Mouse (Mus musculus) heart, embryonic 14.5 days (tissue): ENCODE results near the gene Xylt1. TPM values are rescaled to one million over a fixed set of nuclear protein-coding genes. Genes with fewer than 3 reads are reported as not detected.

ENCODE experiments used
- ATAC-seq: fragments of 200-750 bp; cut with Nextera tagmentation; 2 replicates; pipeline ENCODE4 v1.8.0; 2017; ENCODE audit warnings: low read depth, moderate TSS enrichment; ENCODE audit not compliant: insufficient number of reproducible peaks, insufficient read depth, low FRiP score
- H3K27ac ChIP-seq, 2 experiments: fragments of 200-500 bp in 1 of 2; fragments of 300-500 bp in 1 of 2; sonication (generic) in 1 of 2; replicated peaks in 1 of 2; 2 replicates each; pipeline ENCODE4 v1.5.1; 2012 to 2014; ENCODE audit warnings: low read depth in 2 of 2, low read length in 2 of 2, control low read depth in 1 of 2, mild to moderate bottlenecking in 1 of 2, mixed read lengths in 1 of 2; ENCODE audit not compliant: control insufficient read depth in 1 of 2, insufficient read depth in 1 of 2
- H3K27me3 ChIP-seq: fragments of 300-500 bp; sonication (generic); 2 replicates; pipeline ENCODE4 v1.6.1; 2014; ENCODE audit warnings: mild to moderate bottlenecking, low read length, control low read depth; ENCODE audit not compliant: control insufficient read depth, insufficient read depth
- H3K36me3 ChIP-seq: fragments of 300-500 bp; sonication (generic); 2 replicates; pipeline ENCODE4 v1.6.1; 2014; ENCODE audit warnings: mild to moderate bottlenecking, control low read depth, low read length, mixed read lengths; ENCODE audit not compliant: control insufficient read depth, insufficient read depth
- H3K4me1 ChIP-seq, 2 experiments: fragments of 200-500 bp in 1 of 2; fragments of 300-500 bp in 1 of 2; sonication (generic) in 1 of 2; 2 replicates each; pipeline ENCODE4 v1.6.1; 2012 to 2014; ENCODE audit warnings: low read length in 2 of 2, control low read depth in 1 of 2, mixed read lengths in 1 of 2; ENCODE audit not compliant: control insufficient read depth in 2 of 2, insufficient read depth in 2 of 2
- H3K4me2 ChIP-seq: fragments of 300-500 bp; sonication (generic); 2 replicates; pipeline ENCODE4 v1.6.1; 2014; ENCODE audit warnings: mild to moderate bottlenecking, low read length
- H3K4me3 ChIP-seq, 2 experiments: fragments of 200-500 bp in 1 of 2; fragments of 300-500 bp in 1 of 2; sonication (generic) in 1 of 2; 2 replicates each; pipeline ENCODE4 v1.5.1; 2012 to 2014; ENCODE audit warnings: low read length in 2 of 2, mild to moderate bottlenecking in 2 of 2, control low read depth in 1 of 2, low read depth in 1 of 2, moderate library complexity in 1 of 2; ENCODE audit not compliant: control insufficient read depth in 1 of 2, insufficient read depth in 1 of 2
- H3K9ac ChIP-seq: fragments of 300-500 bp; sonication (generic); 2 replicates; pipeline ENCODE4 v1.6.1; 2014; ENCODE audit warnings: mild to moderate bottlenecking, low read length
- H3K9me3 ChIP-seq: fragments of 300-500 bp; sonication (generic); 2 replicates; pipeline ENCODE4 v1.6.1; 2016; ENCODE audit warnings: low read length, control low read depth; ENCODE audit not compliant: control insufficient read depth
- WGBS: fragments of 180-500 bp; shearing (Covaris S2); extraction: QIAGEN DNeasy Blood & Tissue Kit; methylation state at CpG from one replicate; pipeline ENCODE4 v1.1.7; 2014; 5-methylcytosine and 5-hydroxymethylcytosine counted together
- polyA plus RNA-seq: library from polyadenylated mRNA; unstranded; fragments of >200 nt; fragmentation: Nextera tagmentation; extraction: Ambion mirVana; gene quantifications from 2 replicates; pipeline ENCODE4 v1.2.1, GENCODE M21; 2014

The Xylt1 gene
- polyA plus RNA-seq, 1 experiment from 2014 or later = 2.0 TPM

GRCm38 (mm10) chr7:117426366-117426765, 45.6 kb downstream of the Xylt1 start:
- Histone ChIP-seq H3K4me2 (no peak overlapping the region), H3K27ac (no peak overlapping the region), H3K4me3 (no peak overlapping the region), H3K9me3 (no peaks in the 10 kb centered on the region), H3K9ac (no peak overlapping the region), H3K4me1 (peaks cover 4 to 22% of the 10 kb centered on the region in 2 experiments), H3K36me3 (no peaks in the 10 kb centered on the region), H3K27me3 (no peaks in the 10 kb centered on the region)
- 64% methylated on average over 4 of the region's 4 CpGs for WGBS
- ATAC-seq = no peak

- H3K27ac ChIP-seq = 0 out of 4 replicates have a peak overlapping the region, but pooled peaks of 1 of the 2 experiments have one; percentile 3
- ATAC-seq = no peak; the same call in 1 of the 2 replicates
- no peak overlapping the region for H3K4me2 ChIP-seq
- H3K9me3 ChIP-seq = no peaks in the 10 kb centered on the region
- 36% methylated on average over 8 of the region's 8 CpGs for WGBS
- no peak overlapping the region for H3K4me3 ChIP-seq
- H3K36me3 ChIP-seq = no peaks in the 10 kb centered on the region
- H3K27me3 ChIP-seq = no peaks in the 10 kb centered on the region
- no peak overlapping the region for H3K9ac ChIP-seq
- H3K4me1 ChIP-seq = peaks cover 8 to 32% of the 10 kb centered on the region in 2 experiments
Observed at GRCm38 (mm10) chr7:117428690-117429224, 48.0 kb downstream of the Xylt1 start.

- H3K27ac ChIP-seq = no peak overlapping the region
- WGBS = 58% methylated on average over 5 of the region's 5 CpGs
- no peak overlapping the region for H3K4me3 ChIP-seq
- no peak overlapping the region for H3K9ac ChIP-seq
- no peaks in the 10 kb centered on the region for H3K36me3 ChIP-seq
- H3K4me2 ChIP-seq = no peak overlapping the region
- peaks cover 8 to 33% of the 10 kb centered on the region in 2 experiments for H3K4me1 ChIP-seq
- ATAC-seq = no peak
- H3K9me3 ChIP-seq = no peaks in the 10 kb centered on the region
- no peaks in the 10 kb centered on the region for H3K27me3 ChIP-seq
Observed at GRCm38 (mm10) chr7:117429483-117429882, 48.7 kb downstream of the Xylt1 start.

GRCm38 (mm10) chr7:117429895-117430294, 49.1 kb downstream of the Xylt1 start:
- Histone ChIP-seq H3K27me3 (no peaks in the 10 kb centered on the region), H3K27ac (no peak overlapping the region), H3K4me3 (no peak overlapping the region), H3K4me1 (peaks cover 8 to 35% of the 10 kb centered on the region in 2 experiments), H3K4me2 (no peak overlapping the region), H3K36me3 (no peaks in the 10 kb centered on the region), H3K9ac (no peak overlapping the region), H3K9me3 (no peaks in the 10 kb centered on the region)
- WGBS = 59% methylated on average over 3 of the region's 3 CpGs
- ATAC-seq = no peak

GRCm38 (mm10) chr7:117430361-117430935, 49.7 kb downstream of the Xylt1 start:
- Histone ChIP-seq H3K9me3 (no peaks in the 10 kb centered on the region), H3K4me2 (no peak overlapping the region), H3K27me3 (no peaks in the 10 kb centered on the region), H3K36me3 (no peaks in the 10 kb centered on the region), H3K4me3 (no peak overlapping the region), H3K4me1 (peaks cover 12 to 41% of the 10 kb centered on the region in 2 experiments), H3K27ac (no peak overlapping the region), H3K9ac (no peak overlapping the region)
- WGBS = 81% methylated on average over 5 of the region's 5 CpGs
- no peak for ATAC-seq

- Histone ChIP-seq H3K4me3 (no peak overlapping the region), H3K9me3 (no peaks in the 10 kb centered on the region), H3K27me3 (no peaks in the 10 kb centered on the region), H3K27ac (peak overlapping the region in 1 of 2 experiments; percentile 14; a peak in 1 of 4 replicates), H3K4me2 (no peak overlapping the region), H3K36me3 (no peaks in the 10 kb centered on the region), H3K4me1 (peaks cover 22 to 46% of the 10 kb centered on the region in 2 experiments), H3K9ac (no peak overlapping the region)
- no peak for ATAC-seq
- 65% methylated on average over 9 of the region's 9 CpGs for WGBS
Observed at GRCm38 (mm10) chr7:117433641-117434040, 52.9 kb downstream of the Xylt1 start.

- Histone ChIP-seq H3K4me3 (no peak overlapping the region), H3K36me3 (no peaks in the 10 kb centered on the region), H3K9me3 (no peaks in the 10 kb centered on the region), H3K9ac (no peak overlapping the region), H3K27ac (peak overlapping the region; percentile 52 to 68; a peak in 3 of 4 replicates), H3K4me1 (peaks cover 19 to 33% of the 10 kb centered on the region in 2 experiments), H3K27me3 (no peaks in the 10 kb centered on the region), H3K4me2 (no peak overlapping the region)
- no peak for ATAC-seq
- 82% methylated on average over 3 of the region's 3 CpGs for WGBS
Observed at GRCm38 (mm10) chr7:117435091-117435490, 54.3 kb downstream of the Xylt1 start.
